Mouse (Mus musculus): ENCODE data around the gene Tada2a. TPM values are rescaled to one million over a fixed set of nuclear protein-coding genes. Genes with fewer than 3 reads are reported as not detected.

The Tada2a gene
- total and polyA plus RNA-seq, 2 experiments from 2014 or later, result 15.9 to 24.7 TPM

GRCm38 (mm10) chr11:84081901-84082300 is 47.5 kb downstream of the Tada2a start:
- ATAC-seq (no peak), DNase-seq (ENCODE audit: low spot score) (no peak)
- H3K27ac ChIP-seq, result no peak overlapping the region
- no peaks in the 10 kb centered on the region for H3K9me3 ChIP-seq (ENCODE audit: low read length)
- no peak for TF ChIP-seq CTCF (IDR thresholded peaks at IDR 0.05; ENCODE audit: low read depth)
- no peaks in the 10 kb centered on the region for H3K4me1 ChIP-seq (ENCODE audit: insufficient read depth, low read length)
- WGBS, result 91% methylated on average over 5 of the region's 5 CpGs
- no peak overlapping the region for H3K4me2 ChIP-seq (ENCODE audit: low read depth, low read length)
- H3K36me3 ChIP-seq (ENCODE audit: insufficient read depth, low read length), result peaks cover 25% of the 10 kb centered on the region
- no peak overlapping the region for H3K4me3 ChIP-seq (ENCODE audit: low read length)
- H3K27me3 ChIP-seq (ENCODE audit: insufficient read depth, low read length), result no peaks in the 10 kb centered on the region
- no peak overlapping the region for H3K9ac ChIP-seq (replicated peaks; ENCODE audit: low read length)

GRCm38 (mm10) chr11:84080327-84080726 is 49.1 kb downstream of the Tada2a start:
- Histone ChIP-seq H3K27me3 (ENCODE audit: insufficient read depth, low read length) (no peaks in the 10 kb centered on the region), H3K9me3 (ENCODE audit: low read length) (no peaks in the 10 kb centered on the region), H3K4me1 (ENCODE audit: insufficient read depth, low read length) (no peaks in the 10 kb centered on the region), H3K36me3 (ENCODE audit: insufficient read depth, low read length) (peaks cover 22% of the 10 kb centered on the region; the same call in 1 of the 2 replicates), H3K9ac (replicated peaks; ENCODE audit: low read length) (no peak overlapping the region), H3K4me3 (ENCODE audit: low read length) (no peak overlapping the region), H3K4me2 (ENCODE audit: low read depth, low read length) (no peak overlapping the region), H3K27ac (no peak overlapping the region)
- no peak for ATAC-seq
- TF ChIP-seq CTCF (IDR thresholded peaks at IDR 0.05; ENCODE audit: low read depth), result no peak
- DNase-seq (ENCODE audit: low spot score), result no peak
- WGBS, result 92% methylated on average over 3 of the region's 3 CpGs

- H3K36me3 ChIP-seq (ENCODE audit: insufficient read depth, low read length), result peaks cover 22% of the 10 kb centered on the region; the same call in 1 of the 2 replicates
- H3K4me2 ChIP-seq (ENCODE audit: low read depth, low read length), result no peak overlapping the region
- H3K9me3 ChIP-seq (ENCODE audit: low read length), result no peaks in the 10 kb centered on the region
- H3K27me3 ChIP-seq (ENCODE audit: insufficient read depth, low read length), result no peaks in the 10 kb centered on the region
- no peak overlapping the region for H3K4me3 ChIP-seq (ENCODE audit: low read length)
- 80% methylated on average over 4 of the region's 4 CpGs for WGBS
- no peak for TF ChIP-seq CTCF (IDR thresholded peaks at IDR 0.05; ENCODE audit: low read depth)
- H3K4me1 ChIP-seq (ENCODE audit: insufficient read depth, low read length), result no peaks in the 10 kb centered on the region
- no peak overlapping the region for H3K9ac ChIP-seq (replicated peaks; ENCODE audit: low read length)
- DNase-seq (ENCODE audit: low spot score) (no peak), ATAC-seq (no peak)
- H3K27ac ChIP-seq, result no peak overlapping the region
These were observed 49.5 kb downstream of the Tada2a start for GRCm38 (mm10) chr11:84079887-84080286.

GRCm38 (mm10) chr11:84079361-84079760 is 50.0 kb downstream of the Tada2a start:
- ATAC-seq, result no peak
- TF ChIP-seq CTCF (IDR thresholded peaks at IDR 0.05; ENCODE audit: low read depth), result no peak
- Histone ChIP-seq H3K4me3 (ENCODE audit: low read length) (no peak overlapping the region), H3K9me3 (ENCODE audit: low read length) (no peaks in the 10 kb centered on the region), H3K4me1 (ENCODE audit: insufficient read depth, low read length) (no peaks in the 10 kb centered on the region), H3K27ac (no peak overlapping the region), H3K4me2 (ENCODE audit: low read depth, low read length) (no peak overlapping the region), H3K9ac (replicated peaks; ENCODE audit: low read length) (no peak overlapping the region), H3K27me3 (ENCODE audit: insufficient read depth, low read length) (no peaks in the 10 kb centered on the region), H3K36me3 (ENCODE audit: insufficient read depth, low read length) (peaks cover 19% of the 10 kb centered on the region; the same call in 1 of the 2 replicates)
- WGBS, result 89% methylated on average over 11 of the region's 11 CpGs
- no peak for DNase-seq (ENCODE audit: low spot score)

GRCm38 (mm10) chr11:84078601-84079000 is 50.8 kb downstream of the Tada2a start:
- Histone ChIP-seq H3K9ac (replicated peaks; ENCODE audit: low read length) (no peak overlapping the region), H3K36me3 (ENCODE audit: insufficient read depth, low read length) (peaks cover 19% of the 10 kb centered on the region; the same call in 1 of the 2 replicates), H3K27ac (no peak overlapping the region), H3K4me2 (ENCODE audit: low read depth, low read length) (no peak overlapping the region), H3K9me3 (ENCODE audit: low read length) (no peaks in the 10 kb centered on the region), H3K4me3 (ENCODE audit: low read length) (no peak overlapping the region), H3K4me1 (ENCODE audit: insufficient read depth, low read length) (no peaks in the 10 kb centered on the region), H3K27me3 (ENCODE audit: insufficient read depth, low read length) (no peaks in the 10 kb centered on the region)
- WGBS, result 85% methylated on average over 9 of the region's 9 CpGs
- DNase-seq (ENCODE audit: low spot score) (no peak), ATAC-seq (no peak)
- no peak for TF ChIP-seq CTCF (IDR thresholded peaks at IDR 0.05; ENCODE audit: low read depth)

GRCm38 (mm10) chr11:84077008-84077407 is 52.4 kb downstream of the Tada2a start:
- Histone ChIP-seq H3K27me3 (ENCODE audit: insufficient read depth, low read length) (no peaks in the 10 kb centered on the region), H3K9me3 (ENCODE audit: low read length) (no peaks in the 10 kb centered on the region), H3K9ac (replicated peaks; ENCODE audit: low read length) (no peak overlapping the region), H3K27ac (no peak overlapping the region), H3K36me3 (ENCODE audit: insufficient read depth, low read length) (0 out of 2 replicates have a peak, but pooled peaks cover 13% of the 10 kb centered on the region), H3K4me1 (ENCODE audit: insufficient read depth, low read length) (no peaks in the 10 kb centered on the region), H3K4me3 (ENCODE audit: low read length) (no peak overlapping the region), H3K4me2 (ENCODE audit: low read depth, low read length) (no peak overlapping the region)
- no peak for ATAC-seq
- no peak for DNase-seq (ENCODE audit: low spot score)
- no peak for TF ChIP-seq CTCF (IDR thresholded peaks at IDR 0.05; ENCODE audit: low read depth)
- WGBS, result 63% methylated on average over 2 of the region's 2 CpGs

GRCm38 (mm10) chr11:84073816-84074764 is 55.3 kb downstream of the Tada2a start:
- H3K36me3 ChIP-seq (ENCODE audit: insufficient read depth, low read length), result 0 out of 2 replicates have a peak, but pooled peaks cover 2% of the 10 kb centered on the region
- H3K4me2 ChIP-seq (ENCODE audit: low read depth, low read length), result no peak overlapping the region
- no peaks in the 10 kb centered on the region for H3K27me3 ChIP-seq (ENCODE audit: insufficient read depth, low read length)
- no peak overlapping the region for H3K27ac ChIP-seq
- no peak for ATAC-seq
- no peaks in the 10 kb centered on the region for H3K4me1 ChIP-seq (ENCODE audit: insufficient read depth, low read length)
- WGBS, result 57% methylated on average over 7 of the region's 7 CpGs
- no peak for TF ChIP-seq CTCF (IDR thresholded peaks at IDR 0.05; ENCODE audit: low read depth)
- H3K9ac ChIP-seq (replicated peaks; ENCODE audit: low read length), result no peak overlapping the region
- no peak for DNase-seq (ENCODE audit: low spot score)
- no peaks in the 10 kb centered on the region for H3K9me3 ChIP-seq (ENCODE audit: low read length)
- no peak overlapping the region for H3K4me3 ChIP-seq (ENCODE audit: low read length)

Measured in hindbrain, postnatal 0 days (tissue).